Mouse (Mus musculus): ENCODE results near the gene Dnajb4.

DNA sequence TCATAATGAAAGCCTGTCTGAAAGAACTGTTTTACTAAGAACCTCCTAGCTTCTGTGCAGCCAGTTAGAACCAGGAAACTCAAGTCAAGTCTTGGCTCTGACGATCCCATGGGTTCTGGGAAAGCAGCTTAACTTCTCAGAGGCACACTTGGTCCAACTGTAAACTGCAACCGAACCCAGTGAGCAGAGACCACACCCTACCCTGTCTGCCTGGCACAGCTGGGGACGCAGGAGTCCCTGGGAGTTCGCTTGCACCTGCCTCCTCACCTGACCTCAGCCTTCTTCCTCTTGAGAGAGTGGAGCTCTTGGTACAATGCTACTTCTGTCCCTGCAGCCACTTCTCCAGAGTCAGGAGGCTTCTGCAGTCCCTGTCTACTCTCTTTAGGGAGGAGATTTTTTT is 49.5 kb downstream of the Dnajb4 start:
- no peak for TF ChIP-seq POLR2A (IDR thresholded peaks at IDR 0.05; ENCODE audit: low read depth, low read length)
- TF ChIP-seq CTCF (IDR thresholded peaks at IDR 0.05; ENCODE audit: borderline replicate concordance, insufficient read depth, low read length) = no peak

Measured in embryonic fibroblast, embryonic 13.5 days (primary cell).